Mouse (Mus musculus): ENCODE data around the gene Rdh5.
A peak's percentile ranks its signal among the peaks of the same experiment; 100 is the strongest.

Gene Rdh5

GRCm38 (mm10) chr10:128922822-128923012, at the start of gene Rdh5:
TSS of gene Rdh5 (minus strand) at chr10:128922888.
- no peak for DNase-seq (ENCODE audit: low read depth in 2 of 2, low spot score in 2 of 2)

GRCm38 (mm10) chr10:128970740-128971250, 48.1 kb upstream of the Rdh5 start:
- DNase-seq (ENCODE audit: low read depth in 2 of 2, low spot score in 2 of 2) = no peak

GRCm38 (mm10) chr10:128968341-128968749, 45.7 kb upstream of the Rdh5 start:
- no peak for DNase-seq (ENCODE audit: low read depth in 2 of 2, low spot score in 2 of 2)

GRCm38 (mm10) chr10:128965871-128966270, 43.2 kb upstream of the Rdh5 start:
- DNase-seq (ENCODE audit: low read depth in 2 of 2, low spot score in 2 of 2) = no peak

- no peak for DNase-seq (ENCODE audit: low read depth in 2 of 2, low spot score in 2 of 2)
Observed at GRCm38 (mm10) chr10:128964961-128965360, 42.3 kb upstream of the Rdh5 start.

GRCm38 (mm10) chr10:128960590-128961584, 38.2 kb upstream of the Rdh5 start, which contains the start of gene Mettl7b:
TSS of gene Mettl7b (minus strand) at chr10:128960988.
- no peak for DNase-seq (ENCODE audit: low read depth in 2 of 2, low spot score in 2 of 2)

GRCm38 (mm10) chr10:128960142-128960541, 37.5 kb upstream of the Rdh5 start:
- no peak for DNase-seq (ENCODE audit: low read depth in 2 of 2, low spot score in 2 of 2)

- no peak for DNase-seq (ENCODE audit: low read depth in 2 of 2, low spot score in 2 of 2)
Observed at GRCm38 (mm10) chr10:128958340-128958739, 35.7 kb upstream of the Rdh5 start.

GRCm38 (mm10) chr10:128950208-128950887, 27.7 kb upstream of the Rdh5 start:
- no peak for DNase-seq (ENCODE audit: low read depth in 2 of 2, low spot score in 2 of 2)

- DNase-seq (ENCODE audit: low read depth in 2 of 2, low spot score in 2 of 2) = no peak
Observed at GRCm38 (mm10) chr10:128947496-128947895, 24.8 kb upstream of the Rdh5 start.

GRCm38 (mm10) chr10:128945675-128946074, 23.0 kb upstream of the Rdh5 start:
- peak in 1 of 2 experiments; percentile 25 for DNase-seq (ENCODE audit: low read depth in 2 of 2, low spot score in 2 of 2)

- DNase-seq (ENCODE audit: low read depth in 2 of 2, low spot score in 2 of 2) = no peak
Observed at GRCm38 (mm10) chr10:128940475-128941061, 17.9 kb upstream of the Rdh5 start.

GRCm38 (mm10) chr10:128938974-128939373, 16.3 kb upstream of the Rdh5 start:
- DNase-seq (ENCODE audit: low read depth in 2 of 2, low spot score in 2 of 2) = no peak

- no peak for DNase-seq (ENCODE audit: low read depth in 2 of 2, low spot score in 2 of 2)
Observed at GRCm38 (mm10) chr10:128938457-128938856, 15.8 kb upstream of the Rdh5 start.

GRCm38 (mm10) chr10:128937756-128938390, 15.2 kb upstream of the Rdh5 start:
- DNase-seq (ENCODE audit: low read depth in 2 of 2, low spot score in 2 of 2) = no peak

GRCm38 (mm10) chr10:128935826-128936440, 13.2 kb upstream of the Rdh5 start:
- DNase-seq (ENCODE audit: low read depth in 2 of 2, low spot score in 2 of 2) = no peak

- DNase-seq (ENCODE audit: low read depth in 2 of 2, low spot score in 2 of 2) = no peak
Observed at GRCm38 (mm10) chr10:128934997-128935787, 12.5 kb upstream of the Rdh5 start.

- DNase-seq (ENCODE audit: low read depth in 2 of 2, low spot score in 2 of 2) = no peak
Observed at GRCm38 (mm10) chr10:128933976-128934721, 11.5 kb upstream of the Rdh5 start.

- DNase-seq (ENCODE audit: low read depth in 2 of 2, low spot score in 2 of 2) = no peak
Observed at GRCm38 (mm10) chr10:128933574-128933973, 10.9 kb upstream of the Rdh5 start, which contains the start of gene Itga7. TSS of gene Itga7 (plus strand) at chr10:128933818.

Data from CD8-positive naive resting alpha-beta T cell, adult 2 months (primary cell).